Mouse (Mus musculus): ENCODE data around the gene Magi2.
"Not testable (repeated sequence)": the region's sequence is repeated elsewhere in the genome, so short reads cannot be mapped to it uniquely, and the experiment has no call there.

Magi2 gene

GRCm38 (mm10) chr5:20703304-20703700 lies 1476.5 kb downstream of the Magi2 start:
- DNase-seq (ENCODE audit: low read depth, low spot score) = no peak

- DNase-seq (ENCODE audit: low read depth, low spot score) = no peak
Observed at GRCm38 (mm10) chr5:20703971-20704575, 1477.2 kb downstream of the Magi2 start.

GRCm38 (mm10) chr5:20704886-20705285 lies 1478.0 kb downstream of the Magi2 start:
- no peak for DNase-seq (ENCODE audit: low read depth, low spot score)

- not testable (repeated sequence) for DNase-seq (ENCODE audit: low read depth, low spot score)
Observed at GRCm38 (mm10) chr5:20706322-20707282, 1479.8 kb downstream of the Magi2 start.

- DNase-seq (ENCODE audit: low read depth, low spot score) = not testable (repeated sequence)
Observed at GRCm38 (mm10) chr5:20710845-20711244, 1484.0 kb downstream of the Magi2 start.

- DNase-seq (ENCODE audit: low read depth, low spot score) = not testable (repeated sequence)
Observed at GRCm38 (mm10) chr5:20714619-20715018, 1487.8 kb downstream of the Magi2 start.

- not testable (repeated sequence) for DNase-seq (ENCODE audit: low read depth, low spot score)
Observed at GRCm38 (mm10) chr5:20715980-20716379, 1489.1 kb downstream of the Magi2 start.

GRCm38 (mm10) chr5:20720201-20720900 lies 1493.5 kb downstream of the Magi2 start:
- DNase-seq (ENCODE audit: low read depth, low spot score) = no peak

- DNase-seq (ENCODE audit: low read depth, low spot score) = not testable (repeated sequence)
Observed at GRCm38 (mm10) chr5:20723226-20723625, 1496.4 kb downstream of the Magi2 start.

- DNase-seq (ENCODE audit: low read depth, low spot score) = no peak
Observed at GRCm38 (mm10) chr5:20738795-20739194, 1512.0 kb downstream of the Magi2 start.

GRCm38 (mm10) chr5:20741193-20741592 lies 1514.4 kb downstream of the Magi2 start:
- DNase-seq (ENCODE audit: low read depth, low spot score) = no peak

GRCm38 (mm10) chr5:20741936-20742335 lies 1515.1 kb downstream of the Magi2 start:
- no peak for DNase-seq (ENCODE audit: low read depth, low spot score)

- DNase-seq (ENCODE audit: low read depth, low spot score) = no peak
Observed at GRCm38 (mm10) chr5:20748142-20748541, 1521.3 kb downstream of the Magi2 start.

GRCm38 (mm10) chr5:20748856-20749255 lies 1522.0 kb downstream of the Magi2 start:
- DNase-seq (ENCODE audit: low read depth, low spot score) = no peak

GRCm38 (mm10) chr5:20749535-20749934 lies 1522.7 kb downstream of the Magi2 start:
- no peak for DNase-seq (ENCODE audit: low read depth, low spot score)

GRCm38 (mm10) chr5:20751000-20751399 lies 1524.2 kb downstream of the Magi2 start:
- DNase-seq (ENCODE audit: low read depth, low spot score) = no peak

GRCm38 (mm10) chr5:20751696-20752095 lies 1524.9 kb downstream of the Magi2 start:
- DNase-seq (ENCODE audit: low read depth, low spot score) = no peak

- no peak for DNase-seq (ENCODE audit: low read depth, low spot score)
Observed at GRCm38 (mm10) chr5:20753096-20753495, 1526.3 kb downstream of the Magi2 start.

- no peak for DNase-seq (ENCODE audit: low read depth, low spot score)
Observed at GRCm38 (mm10) chr5:20753963-20754362, 1527.1 kb downstream of the Magi2 start.

All from c-Kit-negative CD71-positive TER-119-positive erythroid progenitor cells, embryonic 14.5 days (primary cell).